Mouse (Mus musculus): ENCODE measurements at regions not wholly inside any gene's neighbourhood (a gene's known extent, or its start where the extent isn't known, plus 50 kb on each side); places are given as distances from the start of the nearest gene placed in this dataset.

DNA sequence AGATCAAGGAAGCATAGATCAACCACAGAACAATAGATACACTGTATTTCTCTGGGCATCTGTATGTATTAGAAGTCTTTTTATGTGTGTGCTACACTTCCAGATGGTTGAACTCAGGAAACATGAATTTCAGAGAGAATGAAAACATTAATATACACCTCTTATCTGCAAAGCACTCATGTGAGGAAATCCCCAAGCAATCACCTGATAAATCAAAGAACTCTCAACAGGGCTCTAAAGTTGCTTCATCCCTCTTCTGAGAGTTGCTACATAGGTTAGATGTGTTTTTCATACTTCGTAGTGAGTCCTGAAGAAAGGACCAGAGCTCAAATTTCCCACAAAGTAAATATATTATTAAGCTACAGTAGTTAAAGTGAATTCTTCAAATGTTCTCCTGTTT, 263.1 kb upstream of the Tbl1xr1 start:
- DNase-seq (ENCODE audit: low spot score in 2 of 2), result no peak

DNA sequence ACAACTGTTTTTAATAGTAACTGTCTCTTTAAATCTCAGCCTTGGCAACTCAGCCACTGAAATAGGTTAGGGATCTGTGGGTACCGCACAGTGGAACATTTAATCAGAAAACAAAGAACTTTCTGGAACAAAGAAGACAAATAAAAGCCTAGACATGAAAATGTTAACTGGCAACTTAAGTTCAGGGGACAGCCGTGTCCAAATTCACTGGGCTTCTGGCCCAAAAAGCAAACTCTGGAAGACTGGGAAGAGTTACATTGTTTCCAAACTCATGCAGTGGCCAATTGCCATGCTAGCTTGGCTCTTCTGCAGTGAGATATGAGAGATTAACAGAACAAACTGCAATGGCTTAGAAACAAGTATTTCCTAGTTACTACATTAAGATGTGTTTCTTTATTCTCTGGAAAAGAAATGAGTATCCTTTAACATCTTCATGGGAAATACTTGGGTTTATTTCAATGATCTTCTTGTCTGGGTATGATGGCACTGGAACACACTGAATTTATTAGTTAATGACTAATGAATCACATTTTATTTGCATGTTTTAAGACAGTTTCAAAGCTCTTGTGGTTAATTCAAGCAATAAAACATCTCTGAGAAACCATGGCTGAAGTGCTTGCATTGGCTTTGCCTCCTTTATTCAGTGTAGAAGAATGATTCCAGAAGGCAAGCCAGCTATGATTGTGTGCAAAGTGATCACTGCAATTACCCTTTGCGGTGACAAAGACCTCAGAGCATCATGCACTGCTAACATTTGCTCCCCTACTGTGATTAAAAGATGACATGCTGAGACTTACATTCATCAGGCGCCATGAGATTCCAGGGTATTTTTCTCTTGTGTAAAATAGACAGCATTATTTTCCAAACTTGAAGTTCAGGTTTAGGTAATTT, 259.2 kb upstream of the Tbl1xr1 start:
- DNase-seq (ENCODE audit: low spot score in 2 of 2), result peak; percentile 27 to 74

DNA sequence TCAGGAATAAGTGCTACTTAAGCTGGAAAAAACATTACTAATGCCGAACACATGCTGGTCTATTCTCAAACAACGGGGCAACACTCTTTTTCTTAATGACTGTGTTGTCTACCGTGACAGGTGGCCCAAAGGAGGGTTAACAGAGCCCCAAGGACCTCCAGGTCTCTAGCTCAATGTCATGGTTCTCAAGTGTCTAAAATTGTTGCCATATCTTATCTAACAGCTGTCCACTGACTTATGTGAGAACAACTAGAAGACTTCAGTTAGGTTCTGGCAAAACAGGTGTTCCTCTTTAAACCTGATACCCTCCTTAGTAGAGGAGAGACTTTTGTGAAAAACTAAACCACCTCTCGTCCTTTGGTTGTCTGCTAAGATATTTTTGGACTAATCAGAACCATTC, 257.4 kb upstream of the Tbl1xr1 start:
- no peak for DNase-seq (ENCODE audit: low spot score in 2 of 2)

DNA sequence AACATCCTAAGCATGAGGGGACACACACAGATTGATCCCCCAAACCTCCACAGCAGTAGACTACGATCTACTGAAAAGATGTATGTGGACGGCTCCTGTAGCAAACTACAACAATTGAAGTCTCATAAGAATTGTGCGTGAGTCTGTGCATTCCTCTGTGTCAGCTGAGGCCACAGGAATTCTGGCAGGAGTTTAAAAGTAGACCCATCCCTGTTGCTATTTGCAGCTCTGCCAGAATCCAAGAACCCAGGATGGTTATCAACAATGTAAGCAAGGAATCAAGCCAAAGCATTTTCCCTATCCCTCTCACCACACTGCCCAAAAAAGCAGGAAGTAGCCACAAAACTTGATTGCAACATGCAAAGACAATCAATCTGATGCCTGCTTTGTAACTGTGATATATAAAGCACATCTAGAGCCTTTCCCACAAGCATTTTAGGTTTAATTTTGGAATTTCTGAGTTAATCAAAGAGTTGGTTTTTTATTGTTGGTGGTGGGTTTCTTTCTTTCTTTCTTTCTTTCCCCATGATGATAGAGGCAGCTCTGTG, 256.3 kb upstream of the Tbl1xr1 start:
- DNase-seq (ENCODE audit: low spot score in 2 of 2), result no peak

DNA sequence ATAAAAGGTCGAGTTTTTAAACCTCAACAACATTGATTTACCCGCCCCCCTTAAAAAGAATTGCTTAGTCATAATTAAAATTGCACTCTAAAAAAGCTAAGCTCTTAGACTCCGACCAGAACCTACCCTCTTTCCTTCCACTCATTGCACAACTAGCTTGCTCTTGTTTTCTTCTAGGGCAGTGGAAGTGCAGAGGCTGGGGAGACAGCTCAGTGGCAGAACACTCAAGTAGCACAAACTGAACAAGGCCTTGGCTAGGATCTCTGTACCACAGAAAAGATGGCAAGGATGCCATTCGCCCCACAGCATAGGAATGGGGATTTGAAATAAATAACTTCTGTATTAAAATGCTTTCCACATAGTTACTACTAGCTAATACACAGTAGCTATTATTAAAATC, 253.8 kb upstream of the Tbl1xr1 start:
- DNase-seq (ENCODE audit: low spot score in 2 of 2), result no peak

DNA sequence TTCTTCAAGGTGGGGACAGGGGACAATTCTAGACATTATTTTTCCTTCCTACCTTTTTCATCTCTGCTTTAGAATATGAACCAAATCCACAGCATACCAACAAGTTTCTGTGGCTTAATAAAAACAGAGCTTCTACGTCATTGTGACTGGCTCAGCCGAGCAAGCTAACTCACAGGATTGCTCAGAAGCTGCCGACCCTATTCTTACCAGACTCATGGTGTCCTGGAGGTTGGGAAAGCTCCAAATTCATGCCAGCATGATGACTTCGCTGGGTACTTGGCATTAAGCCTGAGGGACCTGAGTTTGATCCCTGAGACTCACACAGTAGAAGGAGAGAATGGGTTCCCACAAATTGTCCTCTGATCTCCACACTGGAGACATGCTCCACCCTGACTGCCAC, 253.1 kb upstream of the Tbl1xr1 start:
- DNase-seq (ENCODE audit: low spot score in 2 of 2), result no peak

DNA sequence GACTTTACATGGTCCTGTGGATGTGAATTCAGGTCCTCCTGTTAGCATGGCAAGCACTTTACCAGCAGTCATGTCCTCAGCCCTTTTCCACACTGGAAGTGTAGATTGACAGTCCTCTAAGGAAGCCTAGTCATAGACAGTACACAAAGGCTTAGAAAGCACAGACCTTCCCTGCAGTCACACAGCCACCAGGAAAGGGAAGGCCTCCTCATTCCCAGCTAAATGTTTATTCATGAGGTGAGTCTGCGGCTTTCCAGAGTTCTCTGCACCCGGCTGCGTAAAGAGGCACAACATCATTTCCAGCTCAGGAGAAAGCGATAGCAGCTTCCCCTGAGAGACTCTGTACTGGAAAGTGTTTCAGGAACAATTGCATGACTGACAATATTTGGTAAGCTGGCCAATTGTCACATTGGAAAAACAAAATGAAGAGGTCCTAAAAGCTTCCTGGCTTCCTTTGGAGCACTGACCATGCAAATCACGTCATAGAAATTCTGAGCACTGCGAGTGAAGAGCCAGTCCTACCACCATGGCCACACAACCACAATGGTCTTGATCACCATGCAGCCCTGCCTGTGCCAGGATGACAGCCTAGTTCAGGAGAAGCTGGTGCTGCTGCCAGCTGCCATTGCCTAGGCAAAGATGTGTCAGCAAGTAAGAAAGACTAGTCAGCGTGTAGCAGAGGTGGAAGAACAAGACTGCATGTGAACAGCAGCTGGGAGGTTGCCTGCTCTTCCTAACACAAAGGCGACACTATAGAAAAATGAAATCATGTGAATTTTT, 252.2 kb upstream of the Tbl1xr1 start:
- DNase-seq (ENCODE audit: low spot score in 2 of 2), result no peak

DNA sequence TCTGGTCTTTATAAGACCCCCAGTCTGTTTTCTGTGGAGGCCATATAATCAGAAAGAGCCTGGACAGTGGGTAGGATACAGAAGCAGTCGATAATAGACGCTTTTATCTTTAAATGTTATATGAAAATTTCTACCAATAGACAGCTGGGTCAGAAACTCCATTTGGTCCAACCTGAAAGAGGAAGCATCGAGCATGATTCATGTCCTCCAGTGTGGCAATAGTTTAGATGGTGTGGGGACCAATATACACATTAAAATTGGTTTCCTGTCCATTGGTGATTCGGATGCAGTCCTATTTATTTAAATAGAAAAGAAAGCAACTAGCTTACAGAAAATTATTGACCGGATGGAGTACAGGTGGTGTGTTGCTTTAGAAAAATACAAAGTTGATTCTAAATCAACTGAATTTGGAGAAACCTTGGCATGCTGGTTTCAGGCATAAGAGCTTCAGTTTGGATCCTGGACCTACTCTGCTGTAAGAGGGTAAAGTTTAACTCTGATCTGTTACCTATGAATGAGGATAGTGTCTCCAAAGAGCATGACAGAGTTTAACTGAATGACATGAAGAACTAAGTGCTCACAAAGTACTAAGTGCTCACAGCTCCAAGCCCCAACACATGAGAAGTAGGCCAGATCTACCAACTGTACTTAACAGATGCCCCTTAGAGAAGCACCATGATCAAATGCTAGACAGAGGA, 251.4 kb upstream of the Tbl1xr1 start:
- DNase-seq (ENCODE audit: low spot score in 2 of 2), result no peak

DNA sequence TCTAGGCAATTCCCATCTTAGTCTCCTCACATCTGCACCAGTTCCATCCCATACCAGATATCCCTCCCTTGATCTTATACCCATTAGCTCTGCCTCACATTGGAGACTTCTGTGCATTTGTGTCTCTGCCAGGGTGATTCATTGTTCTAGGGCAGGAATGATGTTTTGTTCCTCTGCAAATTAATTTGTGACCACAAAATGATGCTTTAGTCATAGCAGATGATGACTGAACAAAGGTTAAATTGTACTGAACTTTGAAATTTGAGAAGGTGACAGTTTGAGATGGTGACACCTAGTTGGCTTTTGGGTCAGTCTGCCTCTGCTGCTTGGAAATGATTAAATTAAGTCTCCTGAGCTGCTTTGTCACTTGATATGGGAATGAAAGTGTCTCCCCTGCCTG, 248.8 kb upstream of the Tbl1xr1 start:
- no peak for DNase-seq (ENCODE audit: low spot score in 2 of 2)

DNA sequence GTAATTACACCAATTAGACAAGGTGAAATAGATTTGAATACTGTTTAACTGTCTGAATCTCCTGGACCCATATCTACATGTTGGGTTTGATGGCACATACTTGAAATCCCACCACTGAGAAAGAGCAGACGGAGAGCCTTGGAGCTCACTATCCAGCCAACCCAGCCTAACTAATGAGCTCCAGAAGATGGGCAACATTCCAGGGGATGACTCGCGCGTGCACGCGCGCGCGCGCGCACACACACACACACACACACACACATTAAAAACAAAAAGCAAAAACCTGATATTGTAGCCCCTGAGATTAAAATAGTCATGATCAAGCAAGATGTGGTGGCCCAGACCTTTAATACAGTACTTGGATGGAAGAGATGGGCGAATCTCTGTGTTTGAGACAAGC, 243.3 kb upstream of the Tbl1xr1 start:
- DNase-seq (ENCODE audit: low spot score in 2 of 2), result no peak

DNA sequence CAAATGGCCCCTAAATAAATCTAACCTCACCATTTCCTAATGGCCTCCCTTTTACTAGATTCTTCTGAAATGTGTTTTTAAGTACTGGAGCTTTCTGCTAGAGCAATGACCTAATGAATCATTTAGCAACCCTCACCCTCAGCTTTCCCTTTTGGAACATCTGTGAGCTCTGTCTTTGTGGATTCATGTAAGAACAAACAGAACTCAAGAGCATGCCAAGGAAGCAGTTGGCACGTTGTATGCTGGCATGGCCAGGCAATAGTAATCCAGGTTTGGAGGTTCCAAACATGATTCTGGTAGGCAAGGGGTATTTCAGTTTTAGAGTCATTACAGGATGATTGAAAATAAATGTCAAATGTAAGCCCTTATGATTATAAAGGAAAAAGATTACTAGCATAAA, 240.9 kb upstream of the Tbl1xr1 start:
- no peak for DNase-seq (ENCODE audit: low spot score in 2 of 2)

DNA sequence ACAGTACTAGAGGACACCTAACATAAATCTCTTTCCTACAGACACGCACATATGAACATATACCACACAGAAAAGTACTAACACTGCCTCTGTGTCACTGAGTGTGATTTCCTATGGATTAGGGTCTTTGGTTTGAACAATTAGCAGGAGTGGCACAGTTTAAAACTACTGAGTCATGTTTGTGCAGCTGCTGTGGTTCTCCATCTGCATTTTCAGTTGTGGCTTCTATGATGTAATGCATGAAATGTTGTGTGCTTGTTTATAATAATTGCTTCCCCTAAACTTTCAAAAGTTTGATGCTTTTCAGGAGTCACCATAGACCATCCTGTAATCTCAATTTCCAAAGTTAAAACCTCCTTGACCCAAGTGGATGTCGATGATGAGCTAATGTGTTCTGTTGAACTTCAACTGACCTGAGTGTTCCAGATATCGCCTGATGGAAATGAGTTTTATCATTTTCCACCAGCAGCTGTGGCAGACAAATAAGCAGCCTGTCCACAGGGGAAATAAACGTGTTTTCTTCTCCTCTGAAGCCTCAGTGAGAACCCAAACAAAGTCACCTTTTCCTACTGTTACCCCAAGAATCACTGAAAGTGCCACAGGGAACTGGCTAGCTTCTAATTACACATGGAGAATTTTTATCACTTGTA, 239.0 kb upstream of the Tbl1xr1 start:
- no peak for DNase-seq (ENCODE audit: low spot score in 2 of 2)

DNA sequence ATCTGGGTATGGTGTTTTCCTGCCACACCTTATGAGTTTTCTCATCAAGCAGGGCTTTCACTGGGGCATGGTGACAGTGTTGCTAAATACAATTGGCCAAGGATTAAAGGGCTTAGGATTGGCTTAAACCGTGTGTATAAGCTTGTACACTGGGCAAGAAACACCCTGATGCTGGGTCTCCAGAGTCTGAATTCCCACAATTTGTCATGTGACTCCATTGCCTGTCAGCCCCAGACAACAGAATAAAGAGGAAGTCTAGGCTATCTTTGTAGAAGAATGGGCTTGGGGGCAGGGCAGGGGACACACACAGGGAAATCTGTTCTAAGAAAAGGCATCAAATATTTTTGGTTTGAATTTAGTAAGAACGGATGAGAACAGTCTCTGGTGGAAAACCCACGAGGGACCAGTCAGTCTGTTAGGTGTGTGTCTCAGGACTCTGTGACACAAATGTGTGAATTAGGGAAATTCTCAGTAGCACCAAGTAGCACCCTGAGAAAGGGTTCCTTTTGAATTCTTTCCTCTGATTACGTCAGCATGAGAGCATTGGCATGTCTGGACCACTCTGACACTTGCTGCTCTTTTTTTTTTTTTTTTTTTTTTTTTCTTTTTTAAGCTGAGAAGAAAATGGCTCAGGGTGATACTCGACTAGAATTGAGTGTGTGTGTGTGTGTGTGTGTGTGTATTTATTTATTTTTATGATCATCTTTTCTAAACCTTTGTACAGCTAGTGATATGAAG, 235.5 kb upstream of the Tbl1xr1 start:
- DNase-seq (ENCODE audit: low spot score in 2 of 2), result no peak

DNA sequence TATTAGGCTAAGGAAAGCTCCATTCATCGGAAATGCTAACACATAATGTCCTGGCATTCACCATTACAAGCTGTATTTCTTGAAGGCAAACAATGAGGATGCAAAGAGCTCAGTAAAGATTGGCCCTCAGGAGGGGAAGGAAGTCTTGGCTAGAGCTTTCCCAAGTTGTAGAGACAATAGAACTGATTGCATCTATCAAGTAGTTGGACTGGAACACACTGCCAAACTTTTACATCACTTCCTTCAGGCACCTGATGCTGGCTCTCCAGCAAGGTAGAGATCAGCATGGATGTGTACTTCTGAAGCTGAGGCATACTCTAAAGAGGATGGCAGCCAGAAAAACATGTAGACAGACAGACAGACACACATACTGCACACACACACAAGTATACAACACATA, 234.9 kb upstream of the Tbl1xr1 start:
- DNase-seq (ENCODE audit: low spot score in 2 of 2), result no peak

DNA sequence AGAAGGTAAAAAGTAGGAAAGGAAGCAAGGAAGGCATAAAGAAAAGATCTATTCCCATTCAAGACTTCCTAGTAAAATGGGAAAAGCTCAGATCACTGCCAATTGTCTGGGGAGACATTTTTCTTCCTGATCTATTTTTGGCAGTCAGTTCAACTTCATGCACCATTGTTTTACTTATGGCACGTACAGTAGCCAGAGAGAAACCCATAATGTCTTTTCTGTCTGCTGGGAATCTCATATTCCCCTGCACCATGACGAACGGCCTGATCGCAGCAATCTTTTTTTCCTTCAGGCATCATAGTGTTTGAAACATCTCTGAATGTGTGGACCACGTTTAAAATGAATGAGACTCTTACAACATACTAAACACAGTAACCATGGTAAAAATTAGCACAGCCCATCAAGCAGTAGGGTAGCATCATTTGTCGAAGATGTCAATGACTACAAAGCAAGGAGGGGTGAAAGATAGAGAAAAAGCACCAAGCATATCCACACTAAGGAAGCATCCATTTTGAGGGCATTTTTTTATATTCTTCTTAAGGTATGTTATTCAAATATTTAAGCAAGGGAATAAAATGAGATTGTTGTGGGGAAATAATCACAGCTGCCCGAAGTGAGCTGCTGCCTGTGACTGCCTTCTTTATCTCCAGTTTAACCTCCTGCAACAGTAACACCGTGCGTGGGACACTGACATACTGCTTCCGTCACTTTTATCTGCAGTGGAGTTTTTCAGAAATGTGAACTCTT, 233.7 kb upstream of the Tbl1xr1 start:
- DNase-seq (ENCODE audit: low spot score in 2 of 2), result no peak

DNA sequence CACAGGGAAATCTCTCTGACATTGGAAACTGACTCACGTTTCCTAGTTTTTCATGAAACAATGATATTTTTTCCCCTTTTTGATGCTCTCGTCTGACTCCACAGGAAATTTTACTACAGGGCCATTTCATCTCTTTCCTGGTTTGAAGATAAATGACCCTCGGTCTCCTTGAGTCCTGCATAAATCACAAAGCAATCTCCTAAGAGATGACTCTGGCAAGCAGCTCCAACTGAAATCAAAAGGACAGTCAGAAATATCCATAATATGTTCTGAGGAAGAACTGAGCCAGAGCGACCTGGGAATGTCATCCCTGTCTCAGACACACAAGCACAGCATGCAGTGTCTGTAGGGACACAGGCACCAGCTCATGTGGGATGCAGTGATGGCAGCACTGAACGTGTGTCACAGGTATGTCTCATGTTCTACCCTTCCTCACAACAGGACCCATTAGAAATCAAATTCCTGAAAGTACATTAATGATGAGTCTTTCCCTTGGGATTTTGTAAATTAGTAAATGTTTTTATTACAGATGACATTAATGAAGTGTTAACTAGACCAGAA, 233.1 kb upstream of the Tbl1xr1 start:
- no peak for DNase-seq (ENCODE audit: low spot score in 2 of 2)

DNA sequence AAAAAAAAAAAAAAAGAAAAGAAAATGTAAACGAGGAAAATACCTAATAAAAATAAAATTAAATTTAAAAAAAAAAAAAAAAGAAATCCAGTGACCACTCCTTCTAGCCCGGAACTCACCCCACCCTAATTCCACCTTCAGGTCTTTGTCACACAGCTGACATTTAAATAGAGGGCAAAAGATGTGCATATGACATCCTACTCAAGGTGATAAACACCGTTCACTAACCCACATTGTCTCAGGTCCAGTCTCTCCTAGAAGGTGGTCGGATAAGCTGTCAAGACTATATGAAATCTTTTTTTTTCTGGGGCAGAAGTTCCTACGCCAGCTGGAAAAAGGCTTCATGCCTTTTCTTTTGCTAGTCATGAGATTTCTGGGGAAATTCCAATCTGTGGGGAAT, 226.6 kb upstream of the Tbl1xr1 start:
- DNase-seq (ENCODE audit: low spot score in 2 of 2), result no peak

DNA sequence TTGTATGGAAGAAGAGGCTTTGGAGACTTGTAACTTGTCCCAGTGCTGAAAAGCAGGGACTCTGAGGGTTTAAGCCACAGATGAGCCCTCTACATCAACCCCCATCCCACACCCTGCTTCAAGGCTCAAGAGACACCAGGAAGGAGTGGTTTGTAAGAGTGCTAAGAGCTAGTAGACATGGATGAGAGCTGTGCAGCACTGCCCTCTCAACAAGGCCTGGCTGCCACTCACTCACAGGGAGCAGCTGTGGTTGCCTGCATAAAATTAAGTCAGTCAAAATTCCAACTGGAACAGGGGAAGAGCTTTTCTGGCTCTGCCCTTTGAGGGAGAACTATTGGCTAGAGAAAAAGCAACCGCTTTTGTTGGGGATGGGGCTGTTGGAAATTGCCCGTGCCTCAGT, 225.5 kb upstream of the Tbl1xr1 start:
- DNase-seq (ENCODE audit: low spot score in 2 of 2), result no peak

DNA sequence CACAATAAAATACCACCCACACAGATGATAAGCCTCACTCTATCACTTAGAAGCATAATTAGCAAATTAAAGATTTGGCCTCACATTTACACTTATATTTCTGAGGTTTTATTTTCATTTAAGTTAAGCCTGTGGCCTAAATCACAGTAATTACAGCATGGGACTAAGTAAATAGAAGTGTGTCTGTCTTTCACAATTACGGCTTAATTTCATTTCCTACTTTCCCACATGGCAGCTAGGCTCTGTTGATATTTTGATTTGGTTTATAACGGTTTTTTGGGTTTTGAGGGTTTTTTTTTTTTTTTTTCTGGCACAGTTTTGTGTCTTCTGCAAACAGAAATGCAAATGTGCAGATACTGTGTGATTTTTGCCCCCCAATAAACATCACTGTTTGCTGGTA, 222.1 kb upstream of the Tbl1xr1 start:
- DNase-seq (ENCODE audit: low spot score in 2 of 2), result no peak
